Mouse (Mus musculus) ES-Bruce4 (cell line): ENCODE data around the gene Spink8.
"Not testable (repeated sequence)": the region's sequence is repeated elsewhere in the genome, so short reads cannot be mapped to it uniquely, and the experiment has no call there.

Source experiments
- CTCF ChIP-seq: IDR thresholded peaks from one replicate; pipeline ENCODE4 v1.8.1; 2011; ENCODE audit warnings: low read depth, low read length
- EP300 ChIP-seq: IDR thresholded peaks from 2 replicates; pipeline ENCODE4 v1.6.1; 2011; ENCODE audit warnings: low read depth, low read length; ENCODE audit not compliant: insufficient read depth
- POLR2A ChIP-seq: IDR thresholded peaks from one replicate; pipeline ENCODE4 v1.8.1; 2011; ENCODE audit warnings: low read length; ENCODE audit not compliant: insufficient read depth

GRCm38 (mm10) chr9:109790570-109790969, 21.5 kb upstream of the Spink8 start, which contains the start of gene Fbxw27:
- TF ChIP-seq CTCF, POLR2A, EP300: not testable (repeated sequence)
